Mouse (Mus musculus) heart, embryonic 14.5 days (tissue): ENCODE data around the gene Optn. TPM values are rescaled to one million over a fixed set of nuclear protein-coding genes. Genes with fewer than 3 reads are reported as not detected.

ENCODE experiments used
- ATAC-seq: fragments of 200-750 bp; cut with Nextera tagmentation; 2 replicates; pipeline ENCODE4 v1.8.0; 2017; ENCODE audit warnings: low read depth, moderate TSS enrichment; ENCODE audit not compliant: insufficient number of reproducible peaks, insufficient read depth, low FRiP score
- H3K27ac ChIP-seq, 2 experiments: fragments of 200-500 bp in 1 of 2; fragments of 300-500 bp in 1 of 2; sonication (generic) in 1 of 2; replicated peaks in 1 of 2; 2 replicates each; pipeline ENCODE4 v1.5.1; 2012 to 2014; ENCODE audit warnings: low read depth in 2 of 2, low read length in 2 of 2, control low read depth in 1 of 2, mild to moderate bottlenecking in 1 of 2, mixed read lengths in 1 of 2; ENCODE audit not compliant: control insufficient read depth in 1 of 2, insufficient read depth in 1 of 2
- H3K27me3 ChIP-seq: fragments of 300-500 bp; sonication (generic); 2 replicates; pipeline ENCODE4 v1.6.1; 2014; ENCODE audit warnings: mild to moderate bottlenecking, low read length, control low read depth; ENCODE audit not compliant: control insufficient read depth, insufficient read depth
- H3K36me3 ChIP-seq: fragments of 300-500 bp; sonication (generic); 2 replicates; pipeline ENCODE4 v1.6.1; 2014; ENCODE audit warnings: mild to moderate bottlenecking, control low read depth, low read length, mixed read lengths; ENCODE audit not compliant: control insufficient read depth, insufficient read depth
- H3K4me1 ChIP-seq, 2 experiments: fragments of 200-500 bp in 1 of 2; fragments of 300-500 bp in 1 of 2; sonication (generic) in 1 of 2; 2 replicates each; pipeline ENCODE4 v1.6.1; 2012 to 2014; ENCODE audit warnings: low read length in 2 of 2, control low read depth in 1 of 2, mixed read lengths in 1 of 2; ENCODE audit not compliant: control insufficient read depth in 2 of 2, insufficient read depth in 2 of 2
- H3K4me2 ChIP-seq: fragments of 300-500 bp; sonication (generic); 2 replicates; pipeline ENCODE4 v1.6.1; 2014; ENCODE audit warnings: mild to moderate bottlenecking, low read length
- H3K4me3 ChIP-seq, 2 experiments: fragments of 200-500 bp in 1 of 2; fragments of 300-500 bp in 1 of 2; sonication (generic) in 1 of 2; 2 replicates each; pipeline ENCODE4 v1.5.1; 2012 to 2014; ENCODE audit warnings: low read length in 2 of 2, mild to moderate bottlenecking in 2 of 2, control low read depth in 1 of 2, low read depth in 1 of 2, moderate library complexity in 1 of 2; ENCODE audit not compliant: control insufficient read depth in 1 of 2, insufficient read depth in 1 of 2
- H3K9ac ChIP-seq: fragments of 300-500 bp; sonication (generic); 2 replicates; pipeline ENCODE4 v1.6.1; 2014; ENCODE audit warnings: mild to moderate bottlenecking, low read length
- H3K9me3 ChIP-seq: fragments of 300-500 bp; sonication (generic); 2 replicates; pipeline ENCODE4 v1.6.1; 2016; ENCODE audit warnings: low read length, control low read depth; ENCODE audit not compliant: control insufficient read depth
- WGBS: fragments of 180-500 bp; shearing (Covaris S2); extraction: QIAGEN DNeasy Blood & Tissue Kit; methylation state at CpG from one replicate; pipeline ENCODE4 v1.1.7; 2014; 5-methylcytosine and 5-hydroxymethylcytosine counted together
- polyA plus RNA-seq: library from polyadenylated mRNA; unstranded; fragments of >200 nt; fragmentation: Nextera tagmentation; extraction: Ambion mirVana; gene quantifications from 2 replicates; pipeline ENCODE4 v1.2.1, GENCODE M21; 2014

The Optn gene
- polyA plus RNA-seq, 1 experiment from 2014 or later: 14.8 TPM

- peaks cover 0 to 4% of the 10 kb centered on the region in 2 experiments; a peak in 1 of 4 replicates for H3K4me1 ChIP-seq
Observed at GRCm38 (mm10) chr2:5028047-5028446, 35.8 kb downstream of the Optn start.

GRCm38 (mm10) chr2:5027057-5027456, 36.8 kb downstream of the Optn start:
- ATAC-seq: no peak
- peaks cover 0 to 4% of the 10 kb centered on the region in 2 experiments; a peak in 1 of 4 replicates for H3K4me1 ChIP-seq
- WGBS: 84% methylated on average over 6 of the region's 6 CpGs

More at GRCm38 (mm10) chr2:5028047-5028446, 35.8 kb downstream of the Optn start:
- ATAC-seq: no peak
- Histone ChIP-seq H3K27me3 (no peaks in the 10 kb centered on the region), H3K9me3 (no peaks in the 10 kb centered on the region), H3K27ac (no peak overlapping the region), H3K4me2 (no peak overlapping the region), H3K9ac (no peak overlapping the region), H3K36me3 (peaks cover 20% of the 10 kb centered on the region; the same call in 1 of the 2 replicates), H3K4me3 (no peak overlapping the region)
- WGBS: 48% methylated on average over 7 of the region's 7 CpGs

GRCm38 (mm10) chr2:5025162-5025733, 38.6 kb downstream of the Optn start:
- no peak overlapping the region for H3K9ac ChIP-seq
- 40% methylated on average over 3 of the region's 4 CpGs for WGBS
- ATAC-seq: no peak
- no peak overlapping the region for H3K27ac ChIP-seq
- H3K4me2 ChIP-seq: no peak overlapping the region
- no peaks in the 10 kb centered on the region for H3K9me3 ChIP-seq
- peaks cover 0 to 4% of the 10 kb centered on the region in 2 experiments; a peak in 1 of 4 replicates for H3K4me1 ChIP-seq
- H3K27me3 ChIP-seq: no peaks in the 10 kb centered on the region
- no peak overlapping the region for H3K4me3 ChIP-seq
- H3K36me3 ChIP-seq: peaks cover 25% of the 10 kb centered on the region; the same call in 1 of the 2 replicates

More at GRCm38 (mm10) chr2:5027057-5027456, 36.8 kb downstream of the Optn start:
- peaks cover 20% of the 10 kb centered on the region; the same call in 1 of the 2 replicates for H3K36me3 ChIP-seq
- no peak overlapping the region for H3K27ac ChIP-seq
- H3K4me2 ChIP-seq: no peak overlapping the region
- no peaks in the 10 kb centered on the region for H3K9me3 ChIP-seq
- H3K4me3 ChIP-seq: no peak overlapping the region
- H3K9ac ChIP-seq: no peak overlapping the region
- no peaks in the 10 kb centered on the region for H3K27me3 ChIP-seq

GRCm38 (mm10) chr2:5023699-5024399, 40.0 kb downstream of the Optn start:
- no peaks in the 10 kb centered on the region for H3K27me3 ChIP-seq
- WGBS: 73% methylated on average over 14 of the region's 14 CpGs
- H3K9me3 ChIP-seq: no peaks in the 10 kb centered on the region
- H3K4me3 ChIP-seq: no peak overlapping the region
- H3K36me3 ChIP-seq: peaks cover 19% of the 10 kb centered on the region; the same call in 1 of the 2 replicates
- peaks cover 0 to 4% of the 10 kb centered on the region in 2 experiments; a peak in 1 of 4 replicates for H3K4me1 ChIP-seq
- ATAC-seq: no peak
- no peak overlapping the region for H3K4me2 ChIP-seq
- H3K27ac ChIP-seq: no peak overlapping the region
- H3K9ac ChIP-seq: no peak overlapping the region

GRCm38 (mm10) chr2:5023275-5023674, 40.6 kb downstream of the Optn start:
- Histone ChIP-seq H3K27ac (no peak overlapping the region), H3K4me3 (no peak overlapping the region), H3K9ac (no peak overlapping the region), H3K4me1 (peaks cover 0 to 2% of the 10 kb centered on the region in 2 experiments; a peak in 1 of 4 replicates), H3K27me3 (no peaks in the 10 kb centered on the region), H3K4me2 (no peak overlapping the region), H3K9me3 (no peaks in the 10 kb centered on the region), H3K36me3 (peaks cover 19% of the 10 kb centered on the region; the same call in 1 of the 2 replicates)
- WGBS: 13% methylated on average over 2 of the region's 2 CpGs
- no peak for ATAC-seq

GRCm38 (mm10) chr2:5019708-5020107, 44.1 kb downstream of the Optn start:
- Histone ChIP-seq H3K27ac (no peak overlapping the region), H3K36me3 (0 out of 2 replicates have a peak, but pooled peaks cover 11% of the 10 kb centered on the region), H3K9me3 (no peaks in the 10 kb centered on the region), H3K4me2 (no peak overlapping the region), H3K4me1 (no peaks in the 10 kb centered on the region), H3K4me3 (no peak overlapping the region), H3K27me3 (no peaks in the 10 kb centered on the region), H3K9ac (no peak overlapping the region)
- ATAC-seq: no peak
- WGBS: 67% methylated on average over 1 of the region's 1 CpGs

GRCm38 (mm10) chr2:5016922-5017321, 46.9 kb downstream of the Optn start:
- Histone ChIP-seq H3K27ac (no peak overlapping the region), H3K36me3 (0 out of 2 replicates have a peak, but pooled peaks cover 11% of the 10 kb centered on the region), H3K4me3 (no peak overlapping the region), H3K27me3 (no peaks in the 10 kb centered on the region), H3K9ac (no peak overlapping the region), H3K4me2 (no peak overlapping the region), H3K9me3 (no peaks in the 10 kb centered on the region), H3K4me1 (peaks cover 0 to under 1% of the 10 kb centered on the region in 2 experiments; a peak in 1 of 4 replicates)
- WGBS: 89% methylated on average over 7 of the region's 7 CpGs
- ATAC-seq: no peak
